9 mouse cellular contexts compared by ENCODE assay signal in the genomic region with DNA sequence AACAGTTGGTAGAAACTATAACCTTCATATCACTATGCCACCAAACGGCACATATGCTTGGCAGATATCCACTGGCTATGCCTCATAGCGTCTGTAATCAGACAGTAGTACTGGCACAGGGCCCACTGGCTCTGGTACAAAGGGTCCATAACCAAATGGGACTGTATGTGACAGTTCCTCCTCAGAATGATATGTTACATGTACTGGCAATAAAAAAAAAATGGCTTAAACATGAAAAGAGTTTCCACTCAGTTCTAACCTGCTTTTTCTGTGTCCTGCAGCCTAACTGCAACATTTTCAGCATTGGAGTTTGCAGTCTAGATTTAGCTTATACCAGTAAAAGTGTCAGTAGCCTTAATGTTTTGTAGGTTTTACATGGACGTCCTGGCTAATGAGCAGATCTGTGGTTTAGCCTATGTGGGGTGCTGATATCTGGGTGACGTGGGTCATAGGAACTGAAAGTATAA. TPM values are rescaled to one million over a fixed set of nuclear protein-coding genes. Genes with fewer than 3 reads are reported as not detected.
A peak's percentile ranks its signal among the peaks of the same experiment; 100 is the strongest.
DNase-seq lines count a peak whose midpoint lies in the region; ATAC-seq and TF ChIP-seq lines count a peak whose summit lies in the region.
"Had no signal": no experiment of that assay in that cellular context is flagged by ENCODE, and none has a peak within 500 bp of the region (broad histone marks: within the 10 kb centered on the region; RNA-seq: fewer than 3 reads in every experiment).

No protein-coding gene starts in this region.

- no peaks in the 10 kb centered on the region for H3K36me3 ChIP-seq in hindbrain, postnatal 0 days (ENCODE audit: insufficient read depth, low read length)
- H3K36me3 ChIP-seq in hindbrain, embryonic 10.5 days, result no peaks in the 10 kb centered on the region
- H3K36me3 ChIP-seq in heart, postnatal 0 days (replicated peaks; ENCODE audit: control insufficient read depth, insufficient read depth, low read length), result no peaks in the 10 kb centered on the region
- H3K36me3 ChIP-seq: neural tube, embryonic 12.5 days had no signal

- H3K27ac ChIP-seq in hindbrain, postnatal 0 days, result no peak overlapping the region
- no peak overlapping the region for H3K27ac ChIP-seq in hindbrain, embryonic 10.5 days
- H3K27ac ChIP-seq in heart, postnatal 0 days (ENCODE audit: low read depth), result peak overlapping the region; percentile 86
- H3K27ac ChIP-seq: neural tube, embryonic 12.5 days had no signal

- peaks cover 6% of the 10 kb centered on the region; the same call in 1 of the 2 replicates for H3K9me3 ChIP-seq in hindbrain, postnatal 0 days (ENCODE audit: low read length)
- 0 out of 2 replicates have a peak, but pooled peaks cover 7% of the 10 kb centered on the region for H3K9me3 ChIP-seq in hindbrain, embryonic 10.5 days
- H3K9me3 ChIP-seq in heart, postnatal 0 days (replicated peaks; ENCODE audit: control insufficient read depth, low read length), result peaks cover 6% of the 10 kb centered on the region
- H3K9me3 ChIP-seq: neural tube, embryonic 12.5 days had no signal

- H3K4me1 ChIP-seq in hindbrain, postnatal 0 days (ENCODE audit: insufficient read depth, low read length), result 0 out of 2 replicates have a peak, but pooled peaks cover 15% of the 10 kb centered on the region
- H3K4me1 ChIP-seq in hindbrain, embryonic 10.5 days (replicated peaks), result peaks cover 23% of the 10 kb centered on the region
- H3K4me1 ChIP-seq in heart, postnatal 0 days (ENCODE audit: control insufficient read depth, insufficient read depth), result peaks cover 38% of the 10 kb centered on the region

- 53% methylated on average over 4 of the region's 4 CpGs for WGBS in hindbrain, postnatal 0 days
- 81% methylated on average over 4 of the region's 4 CpGs for WGBS in hindbrain, embryonic 10.5 days
- WGBS in heart, postnatal 0 days, result 37% methylated on average over 4 of the region's 4 CpGs

- TF ChIP-seq CTCF in hindbrain, postnatal 0 days (IDR thresholded peaks at IDR 0.05; ENCODE audit: low read depth), result no peak
- TF ChIP-seq CTCF in heart, postnatal 0 days (IDR thresholded peaks at IDR 0.05; ENCODE audit: low read depth), result no peak

- ATAC-seq in hindbrain, postnatal 0 days, result no peak
- ATAC-seq in heart, postnatal 0 days (ENCODE audit: insufficient read depth, low read depth), result peak; percentile 37; the same call in 1 of the 2 replicates

- no peak overlapping the region for H3K9ac ChIP-seq in hindbrain, postnatal 0 days (replicated peaks; ENCODE audit: low read length)
- no peak overlapping the region for H3K9ac ChIP-seq in heart, postnatal 0 days (replicated peaks; ENCODE audit: low read depth, low read length)
- H3K9ac ChIP-seq: neural tube, embryonic 12.5 days had no signal

- H3K4me3 ChIP-seq in hindbrain, postnatal 0 days (ENCODE audit: low read length), result no peak overlapping the region
- H3K4me3 ChIP-seq in hindbrain, embryonic 10.5 days, result no peak overlapping the region
- no peak overlapping the region for H3K4me3 ChIP-seq in heart, postnatal 0 days (ENCODE audit: low read depth, low read length)
- H3K4me3 ChIP-seq: erythroblast, embryonic 14.5 days; neural tube, embryonic 12.5 days had no signal

- no peak overlapping the region for H3K4me2 ChIP-seq in hindbrain, postnatal 0 days (ENCODE audit: low read depth, low read length)
- no peak overlapping the region for H3K4me2 ChIP-seq in heart, postnatal 0 days (ENCODE audit: low read depth, low read length)
- H3K4me2 ChIP-seq: neural tube, embryonic 12.5 days had no signal

- TF ChIP-seq EP300 in heart, postnatal 0 days (IDR thresholded peaks at IDR 0.05; ENCODE audit: low read depth), result no peak

- DNase-seq in hindbrain, postnatal 0 days (ENCODE audit: low spot score), result peak; percentile 68
- no peak for DNase-seq in hindbrain, embryonic 10.5 days (ENCODE audit: low spot score)
- DNase-seq in spleen, adult 12 weeks (ENCODE audit: low spot score), result peak; percentile 36
- DNase-seq in spleen, postnatal 14 days (ENCODE audit: low spot score in 2 of 2), result no peak
- DNase-seq in heart, postnatal 0 days (ENCODE audit: low spot score), result peak; percentile 33
- DNase-seq in spleen, postnatal 4 days (ENCODE audit: low spot score in 2 of 2), result peak; percentile 44 to 65
- DNase-seq in gastrocnemius, postnatal 10 days, result no peak

- H3K27me3 ChIP-seq in hindbrain, postnatal 0 days (ENCODE audit: insufficient read depth, low read length), result no peaks in the 10 kb centered on the region
- peaks cover 30% of the 10 kb centered on the region for H3K27me3 ChIP-seq in hindbrain, embryonic 10.5 days (ENCODE audit: insufficient read depth, poor library complexity, severe bottlenecking)
- H3K27me3 ChIP-seq in heart, postnatal 0 days (ENCODE audit: control insufficient read depth, insufficient read depth, low read length), result no peaks in the 10 kb centered on the region
- H3K27me3 ChIP-seq: neural tube, embryonic 12.5 days had no signal

RNA-seq across cellular contexts. Expression of a gene that starts 9.9 kb away (rescaled TPM):
- 69.6 and 94.8 TPM in 2 replicates for total RNA-seq in hindbrain, postnatal 0 days (2014; rRNA removed)
- 7.3 and 10.3 TPM in 2 replicates for polyA plus RNA-seq in hindbrain, postnatal 0 days (2015; fragmentation: Nextera tagmentation; extraction: Ambion mirVana)
- 0.20 and 0.34 TPM in 2 replicates for polyA plus RNA-seq in hindbrain, embryonic 10.5 days (2016; fragmentation: Nextera tagmentation; extraction: Ambion mirVana)
- total RNA-seq in heart, postnatal 0 days (2014; rRNA removed; ENCODE audit: low replicate concordance), result 510 and 558 TPM in 2 replicates
- 41.0 and 42.6 TPM in 2 replicates for polyA plus RNA-seq in heart, postnatal 0 days (2015; fragmentation: Nextera tagmentation; extraction: Ambion mirVana)
- total RNA-seq in gastrocnemius, postnatal 10 days (2021), result 10 to 100 TPM; 11.2 to 13.9 TPM

Comparison
In these comparisons a context has a peak if more than half of its experiments do, and no peak if none do; other contexts are left out.
1. DNase-seq: peak in hindbrain, postnatal 0 days (single experiment), spleen, adult 12 weeks (single experiment), heart, postnatal 0 days (single experiment) and spleen, postnatal 4 days (2 of 2); none in hindbrain, embryonic 10.5 days (single experiment), spleen, postnatal 14 days (0 of 2) and gastrocnemius, postnatal 10 days (single experiment).